Mouse (Mus musculus) heart, embryonic 12.5 days (tissue): Measurements from ENCODE around the gene Tlr9. TPM values are rescaled to one million over a fixed set of nuclear protein-coding genes. Genes with fewer than 3 reads are reported as not detected.

Source experiments
- ATAC-seq: fragments of 200-750 bp; cut with Nextera tagmentation; 2 replicates; pipeline ENCODE4 v1.8.0; 2017; ENCODE audit warnings: moderate TSS enrichment, moderate library complexity; ENCODE audit not compliant: insufficient number of reproducible peaks, low FRiP score
- H3K27ac ChIP-seq: fragments of 300-500 bp; sonication (generic); 2 replicates; pipeline ENCODE4 v1.5.1; 2016; ENCODE audit warnings: mild to moderate bottlenecking, moderate library complexity; ENCODE audit not compliant: poor library complexity, severe bottlenecking
- H3K27me3 ChIP-seq: fragments of 300-500 bp; sonication (generic); replicated peaks from 2 replicates; pipeline ENCODE4 v1.6.1; 2016; ENCODE audit warnings: mild to moderate bottlenecking, moderate library complexity
- H3K36me3 ChIP-seq: fragments of 300-500 bp; sonication (generic); 2 replicates; pipeline ENCODE4 v1.6.1; 2016; ENCODE audit warnings: mild to moderate bottlenecking, moderate library complexity
- H3K4me1 ChIP-seq: fragments of 300-500 bp; sonication (generic); replicated peaks from 2 replicates; pipeline ENCODE4 v1.6.1; 2016; ENCODE audit warnings: mild to moderate bottlenecking
- H3K4me2 ChIP-seq: fragments of 300-500 bp; sonication (generic); 2 replicates; pipeline ENCODE4 v1.6.1; 2016; ENCODE audit warnings: mild to moderate bottlenecking, moderate library complexity
- H3K4me3 ChIP-seq: fragments of 300-500 bp; sonication (generic); 2 replicates; pipeline ENCODE4 v1.5.1; 2016; ENCODE audit warnings: mild to moderate bottlenecking
- H3K9ac ChIP-seq: fragments of 300-500 bp; sonication (generic); 2 replicates; pipeline ENCODE4 v1.6.1; 2016; ENCODE audit warnings: mild to moderate bottlenecking, moderate library complexity
- H3K9me3 ChIP-seq: fragments of 300-500 bp; sonication (generic); replicated peaks from 2 replicates; pipeline ENCODE4 v1.6.1; 2016; ENCODE audit warnings: mild to moderate bottlenecking, moderate library complexity
- WGBS: fragments of 180-500 bp; shearing (Covaris S2); methylation state at CpG from one replicate; pipeline ENCODE4 v1.1.7; 2016; 5-methylcytosine and 5-hydroxymethylcytosine counted together
- microRNA counts: library from miRNA; unstranded; fragments of <30 nt; microRNA quantifications from one replicate; lab custom pipeline; 2017
- microRNA-seq: library from miRNA; unstranded; fragments of <30 nt; microRNA quantifications from one replicate; pipeline ENCODE4, GENCODE M21; 2017
- polyA plus RNA-seq: library from polyadenylated mRNA; unstranded; fragments of >200 nt; fragmentation: Nextera tagmentation; extraction: Ambion mirVana; gene quantifications from 2 replicates; pipeline ENCODE4 v1.2.1, GENCODE M21; 2016

Tlr9 gene
- polyA plus RNA-seq, 1 experiment from 2014 or later: not detected

- Histone ChIP-seq H3K9ac (no peak overlapping the region), H3K9me3 (no peaks in the 10 kb centered on the region), H3K27ac (no peak overlapping the region), H3K4me3 (no peak overlapping the region), H3K27me3 (no peaks in the 10 kb centered on the region), H3K4me2 (no peak overlapping the region), H3K36me3 (no peaks in the 10 kb centered on the region), H3K4me1 (peaks cover 17% of the 10 kb centered on the region)
- WGBS: 67% methylated on average over 4 of the region's 4 CpGs
- ATAC-seq: no peak
These were observed 48.3 kb downstream of the Tlr9 start for GRCm38 (mm10) chr9:106270656-106271055.

GRCm38 (mm10) chr9:106272288-106272687 is 49.9 kb downstream of the Tlr9 start:
- no peaks in the 10 kb centered on the region for H3K9me3 ChIP-seq
- no peaks in the 10 kb centered on the region for H3K36me3 ChIP-seq
- H3K4me3 ChIP-seq: no peak overlapping the region
- ATAC-seq: no peak
- H3K4me2 ChIP-seq: no peak overlapping the region
- no peak overlapping the region for H3K27ac ChIP-seq
- no peaks in the 10 kb centered on the region for H3K27me3 ChIP-seq
- no peak overlapping the region for H3K9ac ChIP-seq
- 98% methylated on average over 1 of the region's 1 CpGs for WGBS
- peaks cover 17% of the 10 kb centered on the region for H3K4me1 ChIP-seq

- Histone ChIP-seq H3K4me3 (no peak overlapping the region), H3K27me3 (no peaks in the 10 kb centered on the region), H3K4me2 (no peak overlapping the region), H3K9me3 (no peaks in the 10 kb centered on the region), H3K9ac (no peak overlapping the region), H3K4me1 (peaks cover 15% of the 10 kb centered on the region), H3K27ac (no peak overlapping the region), H3K36me3 (no peaks in the 10 kb centered on the region)
- no peak for ATAC-seq
- WGBS: 85% methylated on average over 12 of the region's 12 CpGs
These were observed 50.9 kb downstream of the Tlr9 start for GRCm38 (mm10) chr9:106273276-106273675.

- Histone ChIP-seq H3K4me3 (no peak overlapping the region), H3K27ac (no peak overlapping the region), H3K9ac (no peak overlapping the region), H3K36me3 (no peaks in the 10 kb centered on the region), H3K4me2 (no peak overlapping the region), H3K27me3 (no peaks in the 10 kb centered on the region), H3K4me1 (peaks cover 10% of the 10 kb centered on the region), H3K9me3 (no peaks in the 10 kb centered on the region)
- WGBS: 62% methylated on average over 4 of the region's 4 CpGs
- no peak for ATAC-seq
These were observed 51.4 kb downstream of the Tlr9 start for GRCm38 (mm10) chr9:106273791-106274190.

GRCm38 (mm10) chr9:106274652-106275180 is 52.3 kb downstream of the Tlr9 start:
- Histone ChIP-seq H3K9me3 (no peaks in the 10 kb centered on the region), H3K4me1 (peaks cover 3% of the 10 kb centered on the region; the same call in 1 of the 2 replicates), H3K27ac (no peak overlapping the region), H3K27me3 (no peaks in the 10 kb centered on the region), H3K36me3 (no peaks in the 10 kb centered on the region), H3K4me2 (no peak overlapping the region), H3K9ac (no peak overlapping the region), H3K4me3 (no peak overlapping the region)
- ATAC-seq: peak; percentile 46; the same call in 1 of the 2 replicates
- WGBS: 71% methylated on average over 8 of the region's 8 CpGs

GRCm38 (mm10) chr9:106275806-106276205 is 53.4 kb downstream of the Tlr9 start:
- Histone ChIP-seq H3K4me3 (no peak overlapping the region), H3K27ac (no peak overlapping the region), H3K27me3 (no peaks in the 10 kb centered on the region), H3K9ac (no peak overlapping the region), H3K4me2 (no peak overlapping the region), H3K9me3 (no peaks in the 10 kb centered on the region), H3K36me3 (no peaks in the 10 kb centered on the region), H3K4me1 (no peaks in the 10 kb centered on the region; the same call in 1 of the 2 replicates)
- WGBS: 56% methylated on average over 1 of the region's 1 CpGs
- no peak for ATAC-seq

MicroRNAs encoded within 50 kb of the gene (microRNA counts, 519-probe panel; counts per million panel counts)
- microRNA mmu-let-7g (lab: Ali Mortazavi, UCI): 7,686 counts per million, percentile 94 among the panel's probes with 10 or more counts

Small RNA genes lying within 50 kb of the gene (microRNA-seq; reads per million reads assigned to microRNA genes)
- 21,905 reads per million, percentile 97 among the genes with 10 or more reads in this experiment for gene Mirlet7g

Other genes with a start within 250 kb of the Tlr9 start
- gene Col6a4, start 125.8 kb upstream of the Tlr9 start, polyA plus RNA-seq: 0.04 TPM in 1 of 2 replicates, not detected in the other
- 1.1 TPM in 2 replicates for gene Glyctk, start 64.5 kb upstream of the Tlr9 start, polyA plus RNA-seq
- gene Wdr82, start 51.7 kb upstream of the Tlr9 start, polyA plus RNA-seq: 23.6 and 23.7 TPM in 2 replicates
- gene Ppm1m, start 22.9 kb upstream of the Tlr9 start, polyA plus RNA-seq: 30.7 and 34.1 TPM in 2 replicates
- 52.9 and 53.9 TPM in 2 replicates for gene Twf2, start 19.5 kb upstream of the Tlr9 start, polyA plus RNA-seq
- gene Alas1, start 26.1 kb downstream of the Tlr9 start, polyA plus RNA-seq: 129 and 133 TPM in 2 replicates
- 27.8 and 30.0 TPM in 2 replicates for gene Poc1a, start 58.5 kb downstream of the Tlr9 start, polyA plus RNA-seq
- gene Dusp7, start 146.0 kb downstream of the Tlr9 start, polyA plus RNA-seq: 16.9 and 20.1 TPM in 2 replicates
- 608 and 648 TPM in 2 replicates for gene Rpl29, start 206.9 kb downstream of the Tlr9 start, polyA plus RNA-seq
- gene Acy1, start 215.7 kb downstream of the Tlr9 start, polyA plus RNA-seq: 26.9 and 27.1 TPM in 2 replicates
- gene Abhd14b, start 224.9 kb downstream of the Tlr9 start, polyA plus RNA-seq: 4.8 and 5.1 TPM in 2 replicates
- 39.7 and 44.4 TPM in 2 replicates for gene Abhd14a, start 225.1 kb downstream of the Tlr9 start, polyA plus RNA-seq
- gene Pcbp4, start 230.7 kb downstream of the Tlr9 start, polyA plus RNA-seq: 96.9 and 109 TPM in 2 replicates
- 0.41 and 0.46 TPM in 2 replicates for gene Gpr62, start 243.3 kb downstream of the Tlr9 start, polyA plus RNA-seq